Mouse (Mus musculus) gastrocnemius, postnatal 36 days (tissue): ENCODE measurements around the gene Muc1. TPM values are rescaled to one million over a fixed set of nuclear protein-coding genes. Genes with fewer than 3 reads are reported as not detected.

Experiments used
- microRNA-seq, 2 experiments: library from miRNA; unstranded; fragments of <30 nt; microRNA quantifications; one replicate each; pipeline ENCODE4 v1.2.0; 2021
- total RNA-seq, 2 experiments: library from RNA; stranded (reverse); gene quantifications; 2 replicates each; pipeline ENCODE4 v1.2.3; 2021

Gene Muc1
- total RNA-seq, 2 experiments from 2014 or later = 0.20 TPM

Small RNA genes within 50 kb of the gene (microRNA-seq; reads per million reads assigned to microRNA genes)
- gene Mir92b = 2.2 to 31.5 reads per million in 2 experiments

Other genes with a start within 250 kb of the Muc1 start
- gene Rusc1, start 135.7 kb upstream of the Muc1 start, total RNA-seq = 10 to 100 TPM; 14.8 to 15.7 TPM
- not detected for gene Gm43738, start 128.0 kb upstream of the Muc1 start, total RNA-seq
- 10 to 100 TPM; 23.2 to 27.5 TPM for gene Fdps, start 127.1 kb upstream of the Muc1 start, total RNA-seq
- gene Pklr, start 92.9 kb upstream of the Muc1 start, total RNA-seq = not detected
- gene Hcn3, start 68.9 kb upstream of the Muc1 start, total RNA-seq = under 1 TPM; 0.49 to 0.54 TPM
- 10 to 100 TPM; 15.0 to 16.5 TPM for gene Clk2, start 64.3 kb upstream of the Muc1 start, total RNA-seq
- 10 to 100 TPM; 33.8 to 36.0 TPM for gene Scamp3, start 51.6 kb upstream of the Muc1 start, total RNA-seq
- gene Fam189b, start 45.9 kb upstream of the Muc1 start, total RNA-seq = 10 to 100 TPM; 16.1 to 17.5 TPM
- gene Gba, start 26.1 kb upstream of the Muc1 start, total RNA-seq = 10 to 100 TPM; 18.2 to 18.6 TPM
- gene Thbs3, start 13.9 kb upstream of the Muc1 start, total RNA-seq = 1 to 10 TPM; 6.9 to 8.0 TPM
- gene Mtx1, start 2.0 kb upstream of the Muc1 start, total RNA-seq = 10 to 100 TPM; 40.2 to 41.0 TPM
- 10 to 100 TPM; 58.3 to 63.3 TPM for gene Krtcap2, start 16.9 kb downstream of the Muc1 start, total RNA-seq
- under 1 TPM; 0.15 to 0.17 TPM for gene Trim46, start 17.3 kb downstream of the Muc1 start, total RNA-seq
- gene Dpm3, start 30.3 kb downstream of the Muc1 start, total RNA-seq = 10 to 100 TPM; 16.6 to 23.2 TPM
- 1 to 10 TPM; 8.3 to 9.1 TPM for gene Slc50a1, start 41.5 kb downstream of the Muc1 start, total RNA-seq
- 10 to 100 TPM; 10.1 to 11.5 TPM for gene Efna1, start 52.1 kb downstream of the Muc1 start, total RNA-seq
- not detected for gene Efna3, start 93.9 kb downstream of the Muc1 start, total RNA-seq
- under 1 TPM in 1 of 2 experiments, not detected in 1; 0.15 TPM for gene Efna4, start 109.0 kb downstream of the Muc1 start, total RNA-seq
- gene Adam15, start 120.9 kb downstream of the Muc1 start, total RNA-seq = 10 to 100 TPM; 15.8 to 23.2 TPM
- gene Dcst2, start 132.9 kb downstream of the Muc1 start, total RNA-seq = not detected
- not detected for gene Dcst1, start 136.2 kb downstream of the Muc1 start, total RNA-seq
- gene Zbtb7b, start 165.7 kb downstream of the Muc1 start, total RNA-seq = 10 to 100 TPM; 23.4 to 24.5 TPM
- gene Lenep, start 173.7 kb downstream of the Muc1 start, total RNA-seq = under 1 TPM in 1 of 2 experiments, not detected in 1; 0.25 TPM
- 10 to 100 TPM; 36.7 to 43.6 TPM for gene Flad1, start 182.8 kb downstream of the Muc1 start, total RNA-seq
- 1 to 10 TPM; 3.4 to 4.8 TPM for gene Cks1b, start 189.3 kb downstream of the Muc1 start, total RNA-seq
- 10 to 100 TPM; 20.2 TPM for gene Shc1, start 189.4 kb downstream of the Muc1 start, total RNA-seq
- 10 to 100 TPM in 1 of 2 experiments, 1 to 10 TPM in 1; 8.4 to 11.2 TPM for gene Pygo2, start 201.2 kb downstream of the Muc1 start, total RNA-seq
- 100 to 1,000 TPM; 190 to 193 TPM for gene Pbxip1, start 207.6 kb downstream of the Muc1 start, total RNA-seq
- gene Pmvk, start 225.5 kb downstream of the Muc1 start, total RNA-seq = 1 to 10 TPM; 6.3 to 6.6 TPM